Comparison of ENCODE assay signal across 8 mouse cellular contexts in genomic region chr15:97235183-97235582, GRCm38 (mm10). TPM values are rescaled to one million over a fixed set of nuclear protein-coding genes. Genes with fewer than 3 reads are reported as not detected.
DNase-seq lines count a peak whose midpoint lies in the region; ATAC-seq and TF ChIP-seq lines count a peak whose summit lies in the region.

No protein-coding gene starts in this region.

- no peak overlapping the region for H3K27ac ChIP-seq in cortical plate, adult 2 months (ENCODE audit: insufficient read depth, low read length)

- TF ChIP-seq CTCF in Patski (IDR thresholded peaks at IDR 0.05), result peak; percentile 81
- peak; percentile 80 for TF ChIP-seq CTCF in cortical plate, adult 2 months (IDR thresholded peaks at IDR 0.05; ENCODE audit: extremely low read depth, insufficient read depth, low read length)

- no peak for ATAC-seq in Patski

- peak; percentile 58 for DNase-seq in layer of hippocampus, adult 11-12 months (ENCODE audit: low spot score)
- no peak for DNase-seq in layer of hippocampus, postnatal 36 days
- peak; percentile 85 for DNase-seq in CD4-positive, CD25-positive, alpha-beta regulatory T cell, adult 2 months (ENCODE audit: low read depth, low spot score)
- DNase-seq in Patski (ENCODE audit: low read depth, low spot score), result no peak
- DNase-seq in hindlimb bud, embryonic 11.5 days (ENCODE audit: extremely low spot score, low read depth, low spot score), result peak; percentile 75
- peak; percentile 59 for DNase-seq in thymus, postnatal 25 days

- TF ChIP-seq POLR2A in cortical plate, adult 2 months (IDR thresholded peaks at IDR 0.05; ENCODE audit: extremely low read depth, insufficient read depth, low read length), result no peak

- H3K27me3 ChIP-seq in Patski, result no peaks in the 10 kb centered on the region
- H3K27me3 ChIP-seq in megakaryocyte, embryonic 14.5 days (replicated peaks), result peaks cover 4% of the 10 kb centered on the region

- H3K9me3 ChIP-seq in megakaryocyte, embryonic 14.5 days, result peaks cover 26% of the 10 kb centered on the region

- no peaks in the 10 kb centered on the region for H3K36me3 ChIP-seq in megakaryocyte, embryonic 14.5 days (replicated peaks; ENCODE audit: low read length)

- no peak overlapping the region for H3K4me3 ChIP-seq in cortical plate, adult 2 months (ENCODE audit: insufficient read depth, low read length)
- H3K4me3 ChIP-seq in megakaryocyte, embryonic 14.5 days (replicated peaks), result peak overlapping the region; percentile 51

- in situ Hi-C loops in Patski (cut with MboI; ENCODE audit: low pct_unique_long_range_greater_than_20kb), result loop anchor here (5.0 kb wide), 2 partner anchors 38 to 432 kb away; no protein-coding TSS in a partner anchor

- H3K4me1 ChIP-seq in cortical plate, adult 2 months (ENCODE audit: control insufficient read depth, insufficient read depth, low read length), result no peaks in the 10 kb centered on the region
- H3K4me1 ChIP-seq in megakaryocyte, embryonic 14.5 days, result peaks cover 3% of the 10 kb centered on the region; the same call in 1 of the 2 replicates

- POLR2A ChIA-PET in Patski (lab: Charles Lee), result interaction anchor here (0.6 kb wide), 1 partner anchor 100 kb away, joined by 3 read pairs; no protein-coding TSS in a partner anchor

- CTCF ChIA-PET in Patski (lab: Charles Lee), result interaction anchor here (0.8 to 4.6 kb wide), 5 partner anchors 10 to 429 kb away, joined by 3 to 24 read pairs (median 3); no protein-coding TSS in a partner anchor

RNA-seq across cellular contexts. Expression of gene Pced1b, which starts 11.7 kb away (rescaled TPM):
- 1 to 10 TPM; 5.5 to 7.7 TPM for total RNA-seq in layer of hippocampus, postnatal 36 days (2021)
- polyA plus RNA-seq in Patski (2021), result 10.7 TPM
- polyA plus RNA-seq in cortical plate, adult 2 months (2012; rRNA removed), result 9.9 and 12.4 TPM in 2 replicates
- polyA plus RNA-seq in megakaryocyte, embryonic 14.5 days (2012; ENCODE audit: insufficient read depth, low replicate concordance), result 0.77 and 2.2 TPM in 2 replicates

RNA-seq across cellular contexts. Expression of gene Amigo2, which starts 11.9 kb away (rescaled TPM):
- 10 to 100 TPM; 23.3 to 24.4 TPM for total RNA-seq in layer of hippocampus, postnatal 36 days (2021)
- 4.5 TPM for polyA plus RNA-seq in Patski (2021)
- 2.2 and 2.9 TPM in 2 replicates for polyA plus RNA-seq in cortical plate, adult 2 months (2012; rRNA removed)
- not detected in 2 replicates for polyA plus RNA-seq in megakaryocyte, embryonic 14.5 days (2012; ENCODE audit: insufficient read depth, low replicate concordance)

Comparison
In these comparisons a context has a peak if more than half of its experiments do, and no peak if none do; other contexts are left out.
1. DNase-seq: peak in layer of hippocampus, adult 11-12 months (single experiment), CD4-positive, CD25-positive, alpha-beta regulatory T cell, adult 2 months (single experiment), hindlimb bud, embryonic 11.5 days (single experiment) and thymus, postnatal 25 days (single experiment); none in layer of hippocampus, postnatal 36 days (0 of 2) and Patski (single experiment).